Mouse (Mus musculus) thymus, postnatal 25 days (tissue): ENCODE measurements around the gene Sppl3.

ENCODE experiments used
- DNase-seq: peaks from one replicate; pipeline ENCODE4 v3.0.0; 2022

The Sppl3 gene

GRCm38 (mm10) chr5:115126578-115127312 lies 115.8 kb downstream of the Sppl3 start:
- DNase-seq: no peak

GRCm38 (mm10) chr5:115127421-115128179 lies 116.7 kb downstream of the Sppl3 start:
- DNase-seq: no peak

- no peak for DNase-seq
These were observed 118.4 kb downstream of the Sppl3 start for GRCm38 (mm10) chr5:115129328-115129727.

GRCm38 (mm10) chr5:115132465-115132864 lies 121.5 kb downstream of the Sppl3 start:
- DNase-seq: no peak

- no peak for DNase-seq
These were observed 122.6 kb downstream of the Sppl3 start for GRCm38 (mm10) chr5:115133358-115134066.

GRCm38 (mm10) chr5:115134234-115135165 lies 123.6 kb downstream of the Sppl3 start, which contains the start of gene Unc119b:
Gene Unc119b (minus strand): TSS chr5:115134975.
- DNase-seq: peak; percentile 94

GRCm38 (mm10) chr5:115139124-115139523 lies 128.2 kb downstream of the Sppl3 start:
- no peak for DNase-seq

- DNase-seq: no peak
These were observed 129.8 kb downstream of the Sppl3 start for GRCm38 (mm10) chr5:115140726-115141125.

- no peak for DNase-seq
These were observed 131.3 kb downstream of the Sppl3 start for GRCm38 (mm10) chr5:115142166-115142697.

- DNase-seq: no peak
These were observed 132.6 kb downstream of the Sppl3 start for GRCm38 (mm10) chr5:115143552-115143951.

- no peak for DNase-seq
These were observed 133.5 kb downstream of the Sppl3 start for GRCm38 (mm10) chr5:115144471-115144870.

GRCm38 (mm10) chr5:115145253-115145968 lies 134.5 kb downstream of the Sppl3 start:
- DNase-seq: no peak

- DNase-seq: no peak
These were observed 135.2 kb downstream of the Sppl3 start for GRCm38 (mm10) chr5:115145976-115146746.

GRCm38 (mm10) chr5:115146747-115147130 lies 135.8 kb downstream of the Sppl3 start:
- DNase-seq: no peak

- DNase-seq: no peak
These were observed 136.5 kb downstream of the Sppl3 start for GRCm38 (mm10) chr5:115147388-115147787.

GRCm38 (mm10) chr5:115148378-115148777 lies 137.4 kb downstream of the Sppl3 start:
- no peak for DNase-seq
